Mouse (Mus musculus) liver, adult 2 months (tissue): ENCODE data around the gene Col1a2.

Experiments
- CTCF ChIP-seq: fragments of 200-500 bp; IDR thresholded peaks from 2 replicates; pipeline ENCODE4 v1.5.1; 2011; ENCODE audit warnings: low read depth, low read length, control low read depth
- POLR2A ChIP-seq: fragments of 200-500 bp; IDR thresholded peaks from 2 replicates; pipeline ENCODE4 v1.6.1; 2011; ENCODE audit warnings: low read length, control low read depth; ENCODE audit not compliant: insufficient read depth; ENCODE audit errors: extremely low read depth

DNA sequence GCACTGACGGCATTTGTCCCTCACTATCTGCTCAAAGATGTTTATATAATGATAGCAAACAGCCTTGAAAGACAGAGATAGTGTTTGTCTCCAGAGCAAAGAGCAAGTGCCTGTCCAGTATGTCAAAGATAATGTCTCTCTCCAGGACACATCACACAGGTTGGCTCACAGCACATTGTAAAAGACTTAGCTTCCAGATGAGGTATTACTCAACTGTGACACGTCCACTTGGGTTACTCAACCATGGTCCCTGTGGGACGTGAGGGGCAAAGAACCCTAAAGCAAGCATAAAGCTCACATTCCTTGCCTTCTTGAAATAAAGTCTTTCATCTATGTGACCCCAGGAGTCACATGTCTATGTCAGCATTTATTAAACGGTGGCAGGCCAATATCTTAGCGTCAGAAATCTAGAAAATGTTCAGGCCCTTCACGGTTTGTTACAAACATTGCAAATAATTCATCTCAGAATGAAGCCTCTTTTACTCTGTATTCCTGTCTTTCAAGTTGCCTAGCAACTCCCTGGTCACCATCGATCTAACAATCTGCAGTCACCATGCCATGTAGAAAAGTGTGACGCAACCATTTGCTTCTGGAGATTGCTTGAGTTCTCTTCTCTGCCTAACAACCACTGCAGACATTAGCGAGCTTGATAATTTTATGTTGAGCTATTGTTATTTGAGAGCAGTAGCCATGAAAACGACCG, 45.4 kb downstream of the Col1a2 start:
- TF ChIP-seq POLR2A = no peak
- no peak for TF ChIP-seq CTCF
